Mouse (Mus musculus) spleen, embryonic (tissue): ENCODE data around the gene Hpd.
"Not testable (repeated sequence)": the region's sequence is repeated elsewhere in the genome, so short reads cannot be mapped to it uniquely, and the experiment has no call there.

ENCODE experiments used
- CTCF ChIA-PET: fragments of 350-600 bp; sonication (Branson Sonifier 250); formaldehyde crosslinking; loops from one replicate; lab custom pipeline; 2022; lab: Charles Lee

Hpd gene

GRCm38 (mm10) chr5:123182651-123183050 lies at the start of gene Hpd:
TSS of gene Hpd (minus strand) at chr5:123182727.
- CTCF ChIA-PET = no interaction called here

GRCm38 (mm10) chr5:123232180-123232579 lies 49.7 kb upstream of the Hpd start:
- CTCF ChIA-PET = no interaction called here

GRCm38 (mm10) chr5:123229296-123229695 lies 46.8 kb upstream of the Hpd start:
- CTCF ChIA-PET = no interaction called here

- CTCF ChIA-PET = interaction anchor here (0.6 to 0.7 kb wide), 2 partner anchors 17 to 162 kb away, joined by 4 to 5 read pairs; no protein-coding TSS in a partner anchor
These were observed 46.0 kb upstream of the Hpd start for GRCm38 (mm10) chr5:123228524-123228922.

GRCm38 (mm10) chr5:123227762-123228523 lies 45.4 kb upstream of the Hpd start:
- CTCF ChIA-PET = interaction anchor here (0.6 to 0.7 kb wide), 2 partner anchors 18 to 161 kb away, joined by 4 to 5 read pairs; no protein-coding TSS in a partner anchor

- CTCF ChIA-PET = no interaction called here
These were observed 44.3 kb upstream of the Hpd start for GRCm38 (mm10) chr5:123226851-123227250.

GRCm38 (mm10) chr5:123223861-123224260 lies 41.3 kb upstream of the Hpd start:
- CTCF ChIA-PET = not testable (repeated sequence)

GRCm38 (mm10) chr5:123223051-123223410 lies 40.5 kb upstream of the Hpd start:
- CTCF ChIA-PET = no interaction called here

- CTCF ChIA-PET = not testable (repeated sequence)
These were observed 40.0 kb upstream of the Hpd start for GRCm38 (mm10) chr5:123222346-123223050.

- CTCF ChIA-PET = not testable (repeated sequence)
These were observed 21.1 kb upstream of the Hpd start for GRCm38 (mm10) chr5:123203591-123203990.

- CTCF ChIA-PET = not testable (repeated sequence)
These were observed 20.2 kb upstream of the Hpd start for GRCm38 (mm10) chr5:123202771-123203170.

GRCm38 (mm10) chr5:123201987-123202386 lies 19.5 kb upstream of the Hpd start:
- CTCF ChIA-PET = no interaction called here

- CTCF ChIA-PET = no interaction called here
These were observed 19.0 kb upstream of the Hpd start for GRCm38 (mm10) chr5:123201523-123201892.

- CTCF ChIA-PET = interaction anchor here (0.6 kb wide), 1 partner anchor 84 kb away, joined by 3 read pairs; no protein-coding TSS in a partner anchor
These were observed 18.4 kb upstream of the Hpd start for GRCm38 (mm10) chr5:123200816-123201522.

- CTCF ChIA-PET = no interaction called here
These were observed 16.0 kb upstream of the Hpd start for GRCm38 (mm10) chr5:123198523-123198922.

GRCm38 (mm10) chr5:123196746-123197145 lies 14.2 kb upstream of the Hpd start:
- CTCF ChIA-PET = no interaction called here

- CTCF ChIA-PET = no interaction called here
These were observed 13.0 kb upstream of the Hpd start for GRCm38 (mm10) chr5:123195500-123196000.

- CTCF ChIA-PET = no interaction called here
These were observed 12.3 kb upstream of the Hpd start for GRCm38 (mm10) chr5:123194856-123195255.

GRCm38 (mm10) chr5:123193436-123193835 lies 10.9 kb upstream of the Hpd start:
- CTCF ChIA-PET = no interaction called here

GRCm38 (mm10) chr5:123192606-123193150 lies 10.2 kb upstream of the Hpd start:
- CTCF ChIA-PET = no interaction called here

- CTCF ChIA-PET = no interaction called here
These were observed 8.9 kb upstream of the Hpd start for GRCm38 (mm10) chr5:123191427-123191826.

- CTCF ChIA-PET = no interaction called here
These were observed 8.4 kb upstream of the Hpd start for GRCm38 (mm10) chr5:123190912-123191311.
